Mouse (Mus musculus) testis, adult 2 months (tissue): Measurements from ENCODE around the gene Gm20517.

ENCODE experiments used
- CTCF ChIP-seq: fragments of 200-500 bp; IDR thresholded peaks from 2 replicates; pipeline ENCODE4 v1.5.1; 2012; ENCODE audit warnings: low read depth, mild to moderate bottlenecking, inconsistent platforms, low read length, moderate library complexity; ENCODE audit not compliant: control insufficient read depth, insufficient read depth, insufficient replicate concordance
- POLR2A ChIP-seq: fragments of 200-500 bp; IDR thresholded peaks from 2 replicates; pipeline ENCODE4 v1.6.1; 2012; ENCODE audit warnings: low read depth, mild to moderate bottlenecking, inconsistent platforms, low read length, moderate library complexity; ENCODE audit not compliant: control insufficient read depth

DNA sequence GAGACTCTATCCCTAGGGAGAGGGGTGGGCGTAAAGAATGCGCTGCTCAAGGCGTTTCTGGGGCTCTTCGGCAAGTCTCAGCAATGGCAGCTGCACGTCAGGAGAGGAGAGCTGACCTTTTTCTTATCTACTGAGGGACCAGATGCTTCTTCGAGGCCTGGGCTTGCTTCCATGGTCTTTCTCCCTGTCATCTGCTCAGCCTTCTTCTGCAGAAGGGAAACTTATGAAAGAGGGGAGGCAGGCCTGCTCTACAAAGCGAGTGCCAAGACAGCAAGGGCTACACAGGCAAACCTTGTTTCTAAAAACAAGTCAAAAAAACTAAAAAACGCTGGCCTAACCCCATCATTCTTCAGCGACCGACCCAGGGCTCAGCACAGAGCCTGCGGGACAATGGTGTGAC lies 36.6 kb upstream of the Gm20517 start:
- TF ChIP-seq POLR2A (no peak), CTCF (no peak)
